Mouse (Mus musculus): ENCODE measurements around the gene Zer1. TPM values are rescaled to one million over a fixed set of nuclear protein-coding genes. Genes with fewer than 3 reads are reported as not detected.
"Not testable (repeated sequence)": the region's sequence is repeated elsewhere in the genome, so short reads cannot be mapped to it uniquely, and the experiment has no call there.

Gene Zer1
- total RNA-seq, 2 experiments from 2014 or later, result 25.7 to 26.7 TPM

GRCm38 (mm10) chr2:30058418-30058817 is 66.0 kb downstream of the Zer1 start:
- intact Hi-C loops (cut with DNase I), result no loop called here
- DNase-seq, result no peak

- DNase-seq, result no peak
- intact Hi-C loops (cut with DNase I), result no loop called here
Observed at GRCm38 (mm10) chr2:30057223-30057904, 67.0 kb downstream of the Zer1 start, which contains the start of gene Set. Set (plus strand) TSS chr2:30057378.

- DNase-seq, result no peak
- intact Hi-C loops (cut with DNase I), result no loop called here
Observed at GRCm38 (mm10) chr2:30056736-30057135, 67.6 kb downstream of the Zer1 start.

- DNase-seq; intact Hi-C loops (cut with DNase I): not testable (repeated sequence)
Observed at GRCm38 (mm10) chr2:30055310-30055709, 69.1 kb downstream of the Zer1 start.

- DNase-seq, result no peak
- intact Hi-C loops (cut with DNase I), result no loop called here
Observed at GRCm38 (mm10) chr2:30051992-30052761, 72.2 kb downstream of the Zer1 start.

GRCm38 (mm10) chr2:30049831-30050230 is 74.6 kb downstream of the Zer1 start:
- no peak for DNase-seq
- intact Hi-C loops (cut with DNase I), result loop anchor here (2.0 kb wide), 1 partner anchor 13 kb away; no protein-coding TSS in a partner anchor

GRCm38 (mm10) chr2:30048699-30049388 is 75.5 kb downstream of the Zer1 start, which contains the start of gene Wdr34:
Wdr34 (minus strand) TSS chr2:30048881.
- intact Hi-C loops (cut with DNase I), result loop anchor here (2.0 kb wide), 1 partner anchor 14 kb away; no protein-coding TSS in a partner anchor

GRCm38 (mm10) chr2:30048101-30048501 is 76.3 kb downstream of the Zer1 start:
- intact Hi-C loops (cut with DNase I), result loop anchor here (2.0 kb wide), 1 partner anchor 15 kb away; no protein-coding TSS in a partner anchor
- no peak for DNase-seq

More at GRCm38 (mm10) chr2:30048699-30049388, 75.5 kb downstream of the Zer1 start, which contains the start of gene Wdr34:
- peak; percentile 98 to 99 for DNase-seq

Other genes starting within 250 kb of the Zer1 start
- gene Odf2, start 235.4 kb downstream of the Zer1 start, total RNA-seq (2021), result 10 to 100 TPM; 30.5 to 33.8 TPM
- gene Gle1, start 189.2 kb downstream of the Zer1 start, total RNA-seq (2021), result 10 to 100 TPM; 26.0 to 26.2 TPM
- 100 to 1,000 TPM; 334 to 351 TPM for gene Sptan1, start 159.0 kb downstream of the Zer1 start, total RNA-seq (2021)
- 10 to 100 TPM in 1 of 2 experiments, 1 to 10 TPM in 1; 9.1 to 11.6 TPM for gene Wdr34, start 75.7 kb downstream of the Zer1 start, total RNA-seq (2021)
- gene Set, start 67.2 kb downstream of the Zer1 start, total RNA-seq (2021), result 100 to 1,000 TPM; 131 to 149 TPM
- gene Pkn3, start 46.9 kb downstream of the Zer1 start, total RNA-seq (2021), result 10 to 100 TPM; 11.4 to 12.9 TPM
- 1 to 10 TPM; 7.5 to 7.8 TPM for gene Zdhhc12, start 30.9 kb downstream of the Zer1 start, total RNA-seq (2021)
- gene Tbc1d13, start 9.2 kb upstream of the Zer1 start, total RNA-seq (2021), result 10 to 100 TPM; 19.7 to 24.1 TPM
- gene Endog, start 46.9 kb upstream of the Zer1 start, total RNA-seq (2021), result 10 to 100 TPM; 59.1 to 60.2 TPM
- gene Spout1, start 53.9 kb upstream of the Zer1 start, total RNA-seq (2021), result 1 to 10 TPM; 7.0 to 7.1 TPM
- 10 to 100 TPM; 44.5 to 44.6 TPM for gene Kyat1, start 81.3 kb upstream of the Zer1 start, total RNA-seq (2021)
- gene Lrrc8a, start 113.1 kb upstream of the Zer1 start, total RNA-seq (2021), result 10 to 100 TPM; 72.1 to 91.7 TPM
- gene Gm28035, start 116.0 kb upstream of the Zer1 start, total RNA-seq (2021), result 1 to 10 TPM; 1.3 to 2.7 TPM
- gene Phyhd1, start 141.6 kb upstream of the Zer1 start, total RNA-seq (2021), result 10 to 100 TPM; 26.3 to 29.3 TPM
- gene Gm28038, start 156.5 kb upstream of the Zer1 start, total RNA-seq (2021), result not detected
- gene Dolk, start 161.7 kb upstream of the Zer1 start, total RNA-seq (2021), result 10 to 100 TPM; 25.9 to 28.6 TPM
- gene Nup188, start 161.8 kb upstream of the Zer1 start, total RNA-seq (2021), result 10 to 100 TPM; 25.1 to 26.6 TPM
- 10 to 100 TPM; 62.0 to 69.5 TPM for gene Sh3glb2, start 234.8 kb upstream of the Zer1 start, total RNA-seq (2021)
- gene Miga2, start 239.6 kb upstream of the Zer1 start, total RNA-seq (2021), result 10 to 100 TPM; 70.5 to 78.0 TPM

All from heart, postnatal 10 days (tissue).